Mouse (Mus musculus): ENCODE data around the gene Asf1b.

- no peak for TF ChIP-seq EP300 (IDR thresholded peaks at IDR 0.05)
- no peak for TF ChIP-seq CTCF (IDR thresholded peaks at IDR 0.05)
These were observed 16.4 kb downstream of the Asf1b start for GRCm38 (mm10) chr8:83971661-83972060.
